Mouse (Mus musculus): Measurements from ENCODE around the gene Abhd12.

Abhd12 gene

GRCm38 (mm10) chr2:150844798-150845197, 59.7 kb downstream of the Abhd12 start:
- no peak for DNase-seq

- no peak for DNase-seq
These were observed 62.5 kb downstream of the Abhd12 start for GRCm38 (mm10) chr2:150842049-150842461.

DNA sequence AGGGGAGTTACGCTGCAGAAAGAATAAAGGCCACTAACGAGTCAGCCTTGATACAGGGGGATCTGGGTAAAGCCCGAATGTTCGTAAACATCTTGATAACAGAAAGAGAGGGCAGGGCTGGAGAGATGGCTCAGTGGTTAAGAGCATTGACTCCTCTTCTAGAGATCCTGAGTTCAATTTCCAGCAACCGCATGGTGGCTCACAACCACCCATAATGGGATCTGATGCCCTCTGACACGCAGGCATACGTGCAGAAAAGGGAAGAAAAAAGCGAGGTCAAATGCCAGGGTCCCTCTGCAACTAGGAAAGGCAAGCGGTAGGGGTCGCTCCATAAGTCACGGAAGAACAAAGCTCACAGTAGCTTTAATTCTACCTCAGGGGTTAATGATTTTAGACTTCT, 63.4 kb downstream of the Abhd12 start:
- no peak for DNase-seq

GRCm38 (mm10) chr2:150839686-150840471, 64.7 kb downstream of the Abhd12 start:
- DNase-seq = no peak

- DNase-seq = no peak
These were observed 66.8 kb downstream of the Abhd12 start for GRCm38 (mm10) chr2:150837781-150838180.

- no peak for DNase-seq
These were observed 67.6 kb downstream of the Abhd12 start for GRCm38 (mm10) chr2:150836906-150837305.

DNA sequence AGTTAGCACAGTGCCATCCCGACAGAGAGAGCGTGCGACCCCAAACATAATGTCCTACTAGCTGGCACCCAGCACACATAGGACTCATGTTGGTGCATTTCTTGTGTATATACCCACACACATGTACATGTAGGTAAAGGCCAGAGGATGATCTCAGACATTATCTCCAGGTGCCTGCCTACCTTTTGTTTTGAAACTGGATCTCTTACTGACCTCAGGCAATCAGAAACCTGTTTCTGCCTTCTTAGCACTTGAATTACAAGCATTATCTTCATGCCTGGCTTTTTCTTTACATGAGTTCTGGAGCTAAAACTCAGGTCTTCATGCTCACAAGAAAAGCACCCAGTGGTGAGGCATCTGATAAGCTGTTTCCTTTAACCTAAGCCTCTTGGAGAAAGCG, 68.6 kb downstream of the Abhd12 start:
- no peak for DNase-seq

- no peak for DNase-seq
These were observed 69.9 kb downstream of the Abhd12 start for GRCm38 (mm10) chr2:150834616-150835015.

- DNase-seq = no peak
These were observed 72.5 kb downstream of the Abhd12 start for GRCm38 (mm10) chr2:150832029-150832428.

GRCm38 (mm10) chr2:150830911-150831441, 73.6 kb downstream of the Abhd12 start:
- no peak for DNase-seq

DNA sequence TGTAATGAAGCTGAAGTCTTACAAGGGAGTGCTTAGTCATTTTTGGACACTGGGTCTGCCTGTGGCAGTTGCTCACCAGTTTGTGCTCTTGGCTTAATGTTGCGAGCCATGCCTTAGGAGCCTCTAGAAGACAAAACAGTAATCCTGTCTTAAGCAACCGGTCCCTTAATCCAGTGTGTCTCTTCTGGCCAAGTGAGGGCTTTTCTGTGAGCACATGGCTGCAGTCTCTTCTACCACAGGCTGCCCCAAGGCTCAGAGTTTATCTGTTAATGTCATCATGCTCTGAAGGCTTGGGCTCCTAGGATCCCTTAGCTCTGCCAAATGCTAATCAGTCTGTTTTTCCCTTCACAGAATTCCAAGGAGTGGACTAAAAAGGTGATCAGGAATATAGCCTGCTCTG, 74.5 kb downstream of the Abhd12 start:
- DNase-seq = no peak

DNA sequence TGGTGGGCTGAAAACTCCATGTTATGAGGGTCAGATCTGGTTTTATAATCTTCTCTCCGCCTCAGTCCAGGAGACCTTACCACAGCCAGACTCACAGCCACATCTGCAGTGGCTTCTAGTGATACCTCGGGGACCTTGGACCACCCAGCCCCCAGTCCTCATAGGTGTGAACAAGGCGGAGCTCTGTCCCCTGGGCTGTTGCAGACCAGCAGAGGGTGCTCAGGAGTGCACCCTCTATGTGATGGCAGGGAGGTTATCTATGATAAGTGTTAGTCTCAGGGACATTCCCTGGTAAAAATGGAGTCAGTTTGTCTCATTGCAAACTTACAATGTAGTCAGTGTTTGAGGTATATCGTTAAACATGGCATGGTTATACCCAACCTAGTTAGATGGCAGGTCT, 75.9 kb downstream of the Abhd12 start:
- no peak for DNase-seq

- DNase-seq = no peak
These were observed 76.4 kb downstream of the Abhd12 start for GRCm38 (mm10) chr2:150828164-150828563.

DNA sequence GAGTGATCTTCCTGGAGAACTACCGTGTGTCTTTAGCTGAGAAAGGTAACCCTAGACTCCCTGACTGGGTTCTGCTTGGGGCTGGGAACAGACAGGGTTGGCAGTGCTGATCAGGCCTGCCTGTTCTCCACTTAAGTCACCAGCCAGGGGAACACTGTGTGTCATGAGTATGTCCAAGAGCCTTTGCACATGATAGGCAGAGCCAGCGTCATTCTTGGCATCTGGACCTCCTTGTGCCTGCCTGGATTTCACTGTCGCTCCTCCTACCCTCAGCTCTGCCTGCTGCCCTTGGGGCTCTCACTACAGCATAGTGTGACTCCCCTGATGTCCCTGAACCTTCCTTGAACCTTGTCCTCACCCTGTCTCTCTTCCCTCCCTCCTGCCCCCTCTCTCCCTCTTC, 78.1 kb downstream of the Abhd12 start:
- DNase-seq = no peak

- no peak for DNase-seq
These were observed 81.6 kb downstream of the Abhd12 start for GRCm38 (mm10) chr2:150822987-150823386.

- DNase-seq = no peak
These were observed 83.8 kb downstream of the Abhd12 start for GRCm38 (mm10) chr2:150820720-150821119.

GRCm38 (mm10) chr2:150818742-150819141, 85.8 kb downstream of the Abhd12 start:
- no peak for DNase-seq

- DNase-seq = no peak
These were observed 87.7 kb downstream of the Abhd12 start for GRCm38 (mm10) chr2:150816676-150817402.

GRCm38 (mm10) chr2:150812816-150813215, 91.7 kb downstream of the Abhd12 start:
- no peak for DNase-seq

- no peak for DNase-seq
These were observed 93.9 kb downstream of the Abhd12 start for GRCm38 (mm10) chr2:150810603-150811002.

DNA sequence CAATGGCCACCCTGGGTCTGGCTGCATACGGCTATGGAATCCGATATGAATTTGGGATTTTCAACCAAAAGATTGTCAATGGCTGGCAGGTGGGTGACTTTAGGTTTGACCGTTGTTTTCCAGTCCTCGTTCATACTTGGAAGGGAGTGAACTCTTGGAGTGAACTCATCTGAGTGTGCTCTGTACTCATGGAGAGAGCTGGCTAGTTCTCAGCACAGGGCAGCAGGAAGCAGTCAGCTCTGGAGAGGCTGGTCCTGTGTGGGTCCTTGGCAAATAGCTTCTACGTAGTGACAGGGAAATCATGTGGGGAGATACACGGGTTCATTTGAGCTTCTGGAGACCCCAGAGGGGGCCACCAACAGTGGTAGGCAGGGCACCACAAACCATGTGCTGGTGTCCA, 95.7 kb downstream of the Abhd12 start:
- no peak for DNase-seq

DNA sequence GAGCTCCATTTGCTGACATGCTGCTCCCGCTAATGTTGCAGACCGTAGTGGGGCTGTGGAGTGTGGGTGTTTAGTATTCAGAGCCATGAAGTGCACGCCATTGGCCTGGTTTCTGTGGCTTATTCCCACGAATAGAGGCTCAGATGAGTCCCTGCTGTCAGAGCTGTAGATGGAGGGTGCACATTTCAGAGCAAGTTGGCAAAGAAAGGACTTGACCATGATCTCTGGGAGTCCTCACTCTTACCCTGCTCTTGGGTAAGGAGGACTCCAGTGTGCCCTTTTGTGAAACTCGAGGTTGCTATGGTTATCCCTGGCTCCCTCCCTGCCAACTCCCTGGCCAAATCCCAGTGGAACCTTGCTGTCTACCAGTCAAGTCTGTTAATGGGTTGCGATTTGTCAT, 96.2 kb downstream of the Abhd12 start:
- DNase-seq = no peak

GRCm38 (mm10) chr2:150803035-150803434, 101.5 kb downstream of the Abhd12 start:
- DNase-seq = no peak

- DNase-seq = no peak
These were observed 103.9 kb downstream of the Abhd12 start for GRCm38 (mm10) chr2:150800616-150801015.

Data from right cerebral cortex, postnatal 4 days (tissue).